8 mouse cellular contexts compared by ENCODE assay signal in the genomic region with DNA sequence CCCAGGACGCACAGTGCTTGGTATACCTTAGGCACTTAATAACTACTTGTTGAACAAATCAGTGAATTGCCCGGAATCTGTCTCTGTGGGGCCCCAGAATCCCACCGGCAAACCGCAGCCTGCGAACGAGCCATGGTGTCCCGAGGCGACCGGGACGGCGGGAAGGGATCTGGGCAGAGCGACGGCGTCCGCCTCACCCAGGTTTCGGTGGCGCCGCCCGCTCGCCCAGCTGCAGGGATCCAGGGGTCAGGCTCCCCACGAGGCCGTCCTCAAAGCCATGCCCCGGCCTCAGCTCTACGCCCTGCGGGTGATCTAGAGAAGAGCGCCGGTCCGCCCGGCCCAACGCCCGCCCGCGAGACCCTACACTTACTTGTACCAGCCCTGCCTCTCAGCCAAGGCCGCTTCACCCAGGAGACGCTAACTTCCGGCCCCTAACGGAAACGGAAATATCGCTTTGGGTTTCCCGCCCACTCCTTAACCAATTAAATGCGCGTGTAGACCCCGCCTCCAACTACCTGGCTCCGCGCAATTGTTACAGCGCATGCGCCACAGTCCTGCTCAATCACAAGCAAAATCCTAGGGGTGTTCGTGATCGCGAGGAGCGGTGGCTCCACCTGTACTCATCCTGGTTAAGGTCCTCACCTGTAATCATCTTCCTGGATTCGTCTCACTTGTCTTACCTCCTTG. TPM values are rescaled to one million over a fixed set of nuclear protein-coding genes. Genes with fewer than 3 reads are reported as not detected.
DNase-seq lines count a peak whose midpoint lies in the region; ATAC-seq lines count a peak whose summit lies in the region.

A gene (minus strand): TSS at position 433 of the 687 bp plus-strand sequence.

- ATAC-seq in inflammation-experienced regulatory T-cells, adult 6 months, result peak; percentile 97
- peak; percentile 93 for ATAC-seq in megakaryocyte-erythroid progenitor cell, adult 5-6 weeks (replicated peaks; ENCODE audit: low FRiP score, low TSS enrichment, poor library complexity, severe bottlenecking)

- intact Hi-C loops in gastrocnemius, postnatal 14 days (cut with DNase I; ENCODE audit: low total_unique reads), result no loop called here
- intact Hi-C loops in left cerebral cortex, postnatal 10 days (cut with DNase I), result no loop called here

- peak; percentile 95 to 98 for DNase-seq in adrenal gland, adult (ENCODE audit: inconsistent age in 2 of 2, low spot score in 1 of 2)
- peak; percentile 99 for DNase-seq in embryo, embryonic 10.5 days (ENCODE audit: low spot score)
- peak; percentile 91 for DNase-seq in gastrocnemius, postnatal 14 days
- peak; percentile 94 to 95 for DNase-seq in left cerebral cortex, postnatal 10 days (ENCODE audit: extremely low spot score in 1 of 2, low spot score in 2 of 2)
- peak; percentile 92 for DNase-seq in right cerebral cortex, postnatal 25 days
- peak; percentile 87 to 89 for DNase-seq in urinary bladder, postnatal 4 days (ENCODE audit: low spot score in 2 of 2)

RNA-seq across cellular contexts. Expression of the gene that starts here (rescaled TPM):
- total RNA-seq in gastrocnemius, postnatal 14 days (2021), result 10 to 100 TPM; 30.1 to 32.7 TPM
- polyA plus RNA-seq in inflammation-experienced regulatory T-cells, adult 6 months (2017; shearing (Covaris generic)), result 10 to 100 TPM; 76.4 to 98.9 (median 89.4) TPM
- total RNA-seq in left cerebral cortex, postnatal 10 days (2021), result 10 to 100 TPM; 63.0 to 63.7 TPM
- 95.3 and 98.7 TPM in 2 replicates for total RNA-seq in megakaryocyte-erythroid progenitor cell, adult 5-6 weeks (2014; fragmentation: Nextera tagmentation)
- total RNA-seq in megakaryocyte-erythroid progenitor cell, adult 5-6 weeks (2017), result 31.1 and 51.7 TPM in 2 replicates

Comparison
In these comparisons a context has a peak if more than half of its experiments do, and no peak if none do; other contexts are left out.
1. Peak in every context shown above with its lines: DNase-seq and ATAC-seq.